8 mouse cellular contexts compared by ENCODE assay signal in the genomic region with DNA sequence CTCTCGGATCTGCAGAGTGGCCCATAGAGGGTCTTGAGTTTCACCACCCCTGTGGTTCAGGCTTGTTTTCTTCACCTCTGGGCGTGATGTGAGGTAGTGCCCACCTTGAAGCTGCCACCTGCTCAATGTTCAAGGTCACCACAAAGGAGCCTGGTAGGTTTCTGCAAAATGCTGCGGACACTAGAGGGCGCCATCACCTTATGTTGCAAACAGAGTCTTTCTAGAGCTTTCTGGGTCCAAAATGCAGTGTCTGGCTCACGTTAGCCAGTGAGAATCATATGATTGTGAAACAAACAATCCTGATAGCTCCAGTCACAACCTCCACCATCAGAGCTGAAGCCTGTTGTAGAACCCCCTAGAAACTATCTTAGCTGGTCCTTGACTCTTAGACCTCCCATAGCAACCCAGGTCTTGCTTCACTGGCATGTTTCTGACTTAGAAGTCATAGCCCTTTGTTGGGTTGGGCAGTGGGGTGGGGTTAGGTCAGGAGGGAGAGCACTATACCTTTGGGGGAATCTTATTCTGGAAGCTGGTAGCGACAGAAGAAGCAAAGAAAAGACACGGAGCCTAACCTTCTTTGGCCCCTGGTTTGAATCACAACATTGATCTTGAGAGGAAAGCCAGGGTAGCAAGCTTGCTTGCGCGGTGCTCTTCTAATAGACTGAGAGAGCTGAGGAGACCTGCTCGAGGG.
A peak's percentile ranks its signal among the peaks of the same experiment; 100 is the strongest.
DNase-seq lines count a peak whose midpoint lies in the region; ATAC-seq lines count a peak whose summit lies in the region.

No protein-coding gene starts in this region.

- H3K36me3 ChIP-seq in kidney, embryonic 14.5 days (ENCODE audit: control insufficient read depth, insufficient read depth, low read length) = no peaks in the 10 kb centered on the region
- H3K36me3 ChIP-seq in intestine, embryonic 16.5 days (ENCODE audit: control insufficient read depth, insufficient read depth, low read length) = no peaks in the 10 kb centered on the region
- no peaks in the 10 kb centered on the region for H3K36me3 ChIP-seq in stomach, embryonic 16.5 days (ENCODE audit: control insufficient read depth, insufficient read depth, low read length)

- peak; percentile 88 for DNase-seq in kidney, adult 11 months
- DNase-seq in cerebellum, postnatal 14 days = peak; percentile 94 to 98
- DNase-seq in gastrocnemius, adult 18-20 months (ENCODE audit: low spot score) = peak; percentile 81
- DNase-seq in left cerebral cortex, postnatal 36 days (ENCODE audit: low spot score in 2 of 2) = peak; percentile 74 to 82
- peak; percentile 68 to 83 for DNase-seq in natural killer cell, adult 2 months (ENCODE audit: low spot score in 2 of 2)

- H3K4me2 ChIP-seq in kidney, embryonic 14.5 days (replicated peaks; ENCODE audit: low read depth, low read length) = no peak overlapping the region
- no peak overlapping the region for H3K4me2 ChIP-seq in intestine, embryonic 16.5 days (ENCODE audit: low read depth, low read length)
- no peak overlapping the region for H3K4me2 ChIP-seq in stomach, embryonic 16.5 days (ENCODE audit: low read depth, low read length)

- H3K27ac ChIP-seq in kidney, embryonic 14.5 days (ENCODE audit: low read depth, low read length) = no peak overlapping the region
- H3K27ac ChIP-seq in intestine, embryonic 16.5 days (ENCODE audit: low read length) = no peak overlapping the region
- no peak overlapping the region for H3K27ac ChIP-seq in stomach, embryonic 16.5 days (ENCODE audit: low read length)

- no peaks in the 10 kb centered on the region for H3K4me1 ChIP-seq in kidney, embryonic 14.5 days (ENCODE audit: control insufficient read depth, insufficient read depth, low read length)
- no peaks in the 10 kb centered on the region; the same call in 1 of the 2 replicates for H3K4me1 ChIP-seq in intestine, embryonic 16.5 days (ENCODE audit: control insufficient read depth, insufficient read depth, low read length)
- H3K4me1 ChIP-seq in stomach, embryonic 16.5 days (ENCODE audit: control insufficient read depth, insufficient read depth, low read length) = no peaks in the 10 kb centered on the region

- H3K9me3 ChIP-seq in kidney, embryonic 14.5 days (ENCODE audit: control insufficient read depth, low read length) = no peaks in the 10 kb centered on the region
- H3K9me3 ChIP-seq in intestine, embryonic 16.5 days (ENCODE audit: control insufficient read depth, low read length) = no peaks in the 10 kb centered on the region
- no peaks in the 10 kb centered on the region for H3K9me3 ChIP-seq in stomach, embryonic 16.5 days (replicated peaks; ENCODE audit: control insufficient read depth, low read length)

- intact Hi-C loops in left cerebral cortex, postnatal 36 days (cut with DNase I) = loop anchor here (1.0 to 10.0 kb wide), 4 partner anchors 121 to 538 kb away; a partner anchor contains a TSS

- WGBS in kidney, embryonic 14.5 days = 47% methylated on average over 10 of the region's 10 CpGs
- 49% methylated on average over 10 of the region's 10 CpGs for WGBS in intestine, embryonic 16.5 days
- WGBS in stomach, embryonic 16.5 days = 47% methylated on average over 10 of the region's 10 CpGs

- no peaks in the 10 kb centered on the region for H3K27me3 ChIP-seq in kidney, embryonic 14.5 days (ENCODE audit: control insufficient read depth, insufficient read depth, low read length)
- H3K27me3 ChIP-seq in intestine, embryonic 16.5 days (replicated peaks; ENCODE audit: control insufficient read depth, insufficient read depth, low read length) = no peaks in the 10 kb centered on the region
- no peaks in the 10 kb centered on the region for H3K27me3 ChIP-seq in stomach, embryonic 16.5 days (ENCODE audit: control insufficient read depth, insufficient read depth, low read length)

- no peak overlapping the region for H3K4me3 ChIP-seq in kidney, embryonic 14.5 days (ENCODE audit: low read length)
- H3K4me3 ChIP-seq in intestine, embryonic 16.5 days (ENCODE audit: low read length) = no peak overlapping the region
- H3K4me3 ChIP-seq in stomach, embryonic 16.5 days (replicated peaks; ENCODE audit: low read length) = no peak overlapping the region

- no peak overlapping the region for H3K9ac ChIP-seq in kidney, embryonic 14.5 days (ENCODE audit: low read depth, low read length)
- no peak overlapping the region for H3K9ac ChIP-seq in intestine, embryonic 16.5 days (ENCODE audit: low read depth, low read length)
- H3K9ac ChIP-seq in stomach, embryonic 16.5 days (ENCODE audit: low read length) = no peak overlapping the region

- ATAC-seq in kidney, embryonic 14.5 days (ENCODE audit: low FRiP score, low TSS enrichment) = no peak; the same call in 1 of the 2 replicates
- ATAC-seq in intestine, embryonic 16.5 days = peak; percentile 9; the same call in 1 of the 2 replicates
- ATAC-seq in stomach, embryonic 16.5 days (ENCODE audit: insufficient read depth, low FRiP score) = peak; percentile 35; the same call in 1 of the 2 replicates
